Mouse (Mus musculus): ENCODE results near the gene Magi1.

GRCm38 (mm10) chr6:93716686-93717625 is 566.8 kb downstream of the Magi1 start:
- TF ChIP-seq POLR2A (IDR thresholded peaks at IDR 0.05; ENCODE audit: borderline replicate concordance, insufficient read depth, low read length) (no peak), CTCF (IDR thresholded peaks at IDR 0.05; ENCODE audit: borderline replicate concordance, insufficient read depth, low read depth, low read length) (no peak)

Data from cerebellum, adult 2 months (tissue).